Mouse (Mus musculus): ENCODE measurements around the gene Atn1. TPM values are rescaled to one million over a fixed set of nuclear protein-coding genes. Genes with fewer than 3 reads are reported as not detected.

Gene Atn1
- total RNA-seq, 2 experiments from 2014 or later, result 174 to 180 TPM

DNA sequence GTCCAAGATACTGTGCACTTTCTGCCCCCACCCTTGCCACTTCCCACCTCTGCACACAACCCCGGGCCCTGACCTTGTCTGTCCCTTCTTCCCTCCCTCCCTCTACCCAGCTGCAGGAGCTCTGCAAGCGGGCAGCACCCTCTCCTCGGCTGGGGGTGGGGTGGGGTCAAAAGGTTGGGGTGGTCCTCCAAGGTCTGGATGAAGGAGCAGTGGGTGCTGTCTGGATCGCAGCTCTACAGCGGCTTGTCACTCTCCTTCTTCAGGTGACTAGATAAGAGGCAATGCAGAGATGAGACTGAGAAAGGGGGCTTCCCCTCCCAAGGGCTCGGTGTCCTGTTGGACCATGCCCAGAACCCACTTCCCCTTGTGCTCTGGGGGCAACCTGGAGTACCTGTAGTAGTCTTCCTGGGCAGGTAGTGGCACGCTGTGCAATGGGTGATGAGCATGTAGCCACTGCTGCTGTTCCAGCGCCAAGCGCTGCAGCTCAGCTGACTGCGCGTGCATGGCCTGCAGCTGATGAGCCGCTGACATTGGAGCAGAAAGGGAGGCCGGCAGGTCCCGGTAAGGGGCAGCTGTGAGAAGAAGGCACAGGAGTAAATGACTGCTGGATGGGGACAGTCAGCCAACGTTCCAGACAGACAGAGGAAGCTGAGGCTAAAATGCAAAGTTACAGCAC, 13.3 kb downstream of the Atn1 start:
- intact Hi-C loops (cut with DNase I), result no loop called here
- no peak for DNase-seq

- intact Hi-C loops (cut with DNase I), result no loop called here
Observed at GRCm38 (mm10) chr6:124741842-124742241, 14.5 kb downstream of the Atn1 start.

GRCm38 (mm10) chr6:124740888-124741761, 15.2 kb downstream of the Atn1 start, which contains the start of gene Grcc10:
Gene Grcc10, minus strand, starts transcription at chr6:124741374.
- DNase-seq, result peak; percentile 92
- intact Hi-C loops (cut with DNase I), result no loop called here

More at GRCm38 (mm10) chr6:124741842-124742241, 14.5 kb downstream of the Atn1 start:
- DNase-seq, result no peak

DNA sequence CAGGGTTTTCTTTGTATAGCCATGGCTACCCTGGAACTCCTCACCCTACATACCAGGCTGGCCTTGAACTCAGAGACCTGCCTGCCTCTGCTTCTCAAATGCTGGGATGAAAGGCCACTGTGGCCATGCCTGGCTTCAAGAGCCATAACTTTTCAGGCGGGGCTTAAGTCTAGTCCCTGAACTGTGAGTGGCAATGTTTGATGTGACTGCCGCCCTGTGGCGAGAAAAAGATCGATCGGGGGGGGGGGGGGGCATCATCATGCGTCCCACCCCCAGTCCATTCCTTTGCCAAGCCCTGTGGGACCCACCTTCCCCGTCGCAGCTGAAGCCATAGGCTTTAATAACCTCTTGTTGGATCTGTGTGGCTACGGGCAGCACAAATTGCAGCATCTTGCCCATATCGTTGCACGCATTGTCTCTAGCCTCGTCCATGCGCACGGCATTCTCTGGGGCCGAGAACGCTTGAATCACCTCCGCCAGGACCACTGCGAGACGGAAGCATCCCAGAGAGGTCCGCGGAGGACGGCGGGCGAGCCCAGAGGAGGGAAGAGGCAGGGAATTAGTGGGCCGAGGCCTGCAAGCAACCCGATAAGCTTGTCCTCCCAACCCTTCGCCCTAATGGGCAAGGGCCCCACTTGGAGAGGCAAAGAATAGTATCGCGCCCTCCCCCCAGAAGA, 16.0 kb downstream of the Atn1 start:
- intact Hi-C loops (cut with DNase I), result no loop called here
- DNase-seq, result peak; percentile 58

GRCm38 (mm10) chr6:124739231-124739796, 17.0 kb downstream of the Atn1 start:
- intact Hi-C loops (cut with DNase I), result no loop called here
- DNase-seq, result no peak

DNA sequence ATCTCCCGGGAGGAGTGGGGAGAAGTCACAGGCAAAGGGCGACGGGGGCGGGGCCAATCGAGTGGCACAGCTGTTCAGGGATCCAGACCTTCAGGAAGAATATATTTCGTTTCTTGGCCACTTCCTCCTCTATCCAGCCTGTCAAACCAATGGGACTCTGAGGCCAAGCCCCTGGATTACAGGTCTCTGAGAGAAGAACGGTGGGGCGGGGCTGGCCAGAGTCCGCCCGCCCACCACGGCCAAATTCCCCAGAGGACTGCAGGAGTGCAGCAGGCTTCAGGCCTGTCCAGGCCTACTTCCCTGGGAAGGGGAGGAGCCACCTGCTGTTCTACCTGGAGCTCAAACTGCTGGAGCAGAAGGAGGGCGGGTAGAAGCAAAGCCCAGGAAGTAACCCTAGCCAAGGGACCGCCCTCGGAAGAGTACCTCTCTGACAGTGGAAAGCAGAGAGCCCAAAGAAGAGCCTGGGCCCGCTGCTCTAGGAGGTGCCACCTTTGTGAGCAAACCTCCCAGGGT, 17.8 kb downstream of the Atn1 start, which contains the start of gene Ptpn6:
Gene Ptpn6 (minus strand): TSS at position 204 of the 513 bp plus-strand sequence.
- DNase-seq, result no peak
- intact Hi-C loops (cut with DNase I), result no loop called here

DNA sequence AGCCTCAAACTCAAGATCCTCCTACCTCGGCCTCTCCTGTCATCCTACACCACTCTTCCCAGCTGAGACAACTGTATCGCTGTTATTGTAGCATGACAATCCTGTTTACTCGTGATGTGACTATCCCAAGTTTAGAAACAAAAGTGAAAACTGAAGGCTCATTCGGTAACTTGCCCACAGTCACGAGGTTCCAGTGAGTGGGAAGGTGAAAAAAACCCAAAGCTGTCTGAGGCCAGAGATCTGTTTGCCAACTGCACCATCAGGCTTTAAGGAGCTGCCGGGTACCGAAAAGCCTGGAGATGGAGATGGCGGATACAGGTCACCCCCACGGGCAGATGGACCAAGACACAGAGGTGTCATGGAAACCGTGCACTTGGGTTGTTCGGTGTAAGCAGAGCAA, 19.3 kb downstream of the Atn1 start:
- intact Hi-C loops (cut with DNase I), result no loop called here
- no peak for DNase-seq

DNA sequence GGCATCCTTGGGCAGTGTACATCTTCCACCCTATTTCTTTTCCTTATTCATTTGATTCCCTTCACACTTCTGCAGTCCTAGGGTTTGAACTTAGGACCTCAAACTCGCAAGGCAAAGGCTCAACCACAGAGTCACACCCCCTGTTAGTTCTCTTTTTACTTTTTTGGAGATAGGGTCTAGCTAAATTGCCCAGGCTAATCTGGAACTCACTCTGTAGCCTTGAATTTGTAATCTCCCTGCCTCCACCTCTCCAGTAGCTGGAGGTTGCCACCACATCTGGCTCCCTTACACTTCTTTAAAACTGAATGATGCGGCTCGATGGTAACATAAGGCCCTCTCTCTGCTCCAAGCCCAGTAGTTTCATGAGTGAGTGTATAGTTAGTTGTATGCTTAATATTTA, 21.9 kb downstream of the Atn1 start:
- intact Hi-C loops (cut with DNase I), result no loop called here
- no peak for DNase-seq

GRCm38 (mm10) chr6:124732476-124733370, 23.6 kb downstream of the Atn1 start:
- intact Hi-C loops (cut with DNase I), result no loop called here
- no peak for DNase-seq

- no peak for DNase-seq
- intact Hi-C loops (cut with DNase I), result no loop called here
Observed at GRCm38 (mm10) chr6:124731038-124731437, 25.3 kb downstream of the Atn1 start.

DNA sequence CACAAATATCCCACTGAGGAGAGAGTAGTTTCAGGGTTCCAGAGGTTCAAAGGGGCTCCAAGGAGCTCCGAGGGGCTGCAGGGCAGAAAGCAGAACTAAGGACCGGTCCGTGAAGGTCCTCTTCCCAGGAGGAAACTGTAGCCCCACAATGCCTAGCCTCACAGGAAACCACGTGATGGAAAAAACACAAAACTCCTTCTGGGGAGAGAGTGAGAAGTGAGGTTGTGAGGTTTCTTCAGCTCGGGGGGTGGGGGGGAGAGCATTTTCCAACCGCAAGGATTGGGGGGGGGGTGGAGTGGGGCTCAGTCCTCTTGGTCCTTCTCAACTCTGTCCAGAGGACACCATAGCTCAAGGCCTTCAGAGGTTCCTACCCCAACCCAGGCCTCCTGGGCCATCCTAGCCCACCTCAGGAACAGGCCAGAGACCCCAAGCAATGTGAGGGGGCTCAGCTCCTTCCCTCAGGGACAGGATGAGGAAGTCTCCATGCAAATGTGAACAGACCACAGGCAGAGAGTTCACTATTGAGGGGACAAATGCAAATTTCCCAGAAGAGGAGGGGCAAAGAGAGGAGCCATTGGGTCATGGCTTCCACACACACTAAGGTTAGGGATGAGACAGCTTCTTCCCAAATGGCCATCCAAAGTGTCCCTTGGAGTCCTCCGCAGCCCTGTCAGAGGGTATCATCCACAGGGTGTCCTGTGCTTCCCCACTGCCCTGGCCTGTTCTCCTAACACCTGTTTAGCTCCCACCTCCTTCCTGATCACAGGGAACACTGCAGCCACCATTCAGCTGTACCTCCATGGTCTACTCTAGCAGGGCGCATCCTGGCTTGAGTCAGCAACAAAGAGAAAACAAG, 26.2 kb downstream of the Atn1 start:
- intact Hi-C loops (cut with DNase I), result no loop called here
- DNase-seq, result no peak

- intact Hi-C loops (cut with DNase I), result no loop called here
- DNase-seq, result no peak
Observed at GRCm38 (mm10) chr6:124728621-124729020, 27.7 kb downstream of the Atn1 start.

- intact Hi-C loops (cut with DNase I), result no loop called here
- no peak for DNase-seq
Observed at GRCm38 (mm10) chr6:124724472-124724871, 31.9 kb downstream of the Atn1 start.

- no peak for DNase-seq
- intact Hi-C loops (cut with DNase I), result no loop called here
Observed at GRCm38 (mm10) chr6:124723541-124723940, 32.8 kb downstream of the Atn1 start.

DNA sequence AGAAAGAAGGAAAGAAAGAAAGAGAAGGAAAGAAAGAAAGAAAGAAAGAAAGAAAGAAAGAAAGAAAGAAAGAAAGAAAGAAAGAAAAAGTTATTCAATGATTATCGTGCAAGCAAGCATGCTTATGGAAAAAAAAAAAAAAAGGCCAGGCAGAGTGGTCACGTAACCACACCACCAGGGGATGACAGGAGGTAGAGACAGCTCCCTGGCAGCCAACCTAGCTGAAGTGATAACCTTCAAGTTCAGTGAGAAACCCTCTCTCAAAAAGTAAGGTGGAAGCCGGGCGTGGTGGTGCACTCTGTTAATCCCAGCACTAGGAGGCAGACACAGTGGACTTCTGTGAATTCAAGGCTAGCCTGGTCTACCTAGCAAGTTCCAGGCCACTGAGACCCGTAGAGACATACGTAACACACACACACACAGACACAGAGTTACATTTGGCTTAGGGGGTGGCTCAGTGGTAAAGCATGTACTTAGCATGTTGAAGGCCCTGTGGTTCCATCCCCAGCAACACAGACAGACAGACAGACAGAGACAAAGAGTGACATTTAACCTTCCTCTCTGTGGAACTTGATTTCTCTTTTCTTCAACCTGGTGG, 33.3 kb downstream of the Atn1 start:
- intact Hi-C loops (cut with DNase I), result no loop called here
- no peak for DNase-seq

DNA sequence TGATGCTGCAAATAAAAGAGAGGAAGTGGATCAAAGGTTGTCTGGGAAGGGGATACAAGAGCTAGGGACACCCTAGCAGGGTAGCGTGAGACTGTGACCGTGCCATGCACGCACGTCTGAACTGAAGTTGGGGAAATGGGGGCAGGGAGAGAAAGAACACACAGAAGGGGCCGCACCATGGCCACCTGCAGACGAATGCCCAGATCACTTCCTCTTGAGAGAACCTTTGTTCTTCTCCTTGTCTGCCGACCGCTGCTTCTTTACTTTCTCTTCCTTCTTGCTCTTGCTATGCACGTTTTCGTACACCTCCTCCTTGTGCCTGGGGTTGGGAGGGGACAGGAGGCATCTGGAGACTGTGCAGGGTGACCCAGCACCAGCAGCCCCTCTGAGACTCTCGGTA, 35.4 kb downstream of the Atn1 start:
- intact Hi-C loops (cut with DNase I), result no loop called here
- no peak for DNase-seq

GRCm38 (mm10) chr6:124719354-124719978, 36.9 kb downstream of the Atn1 start:
- intact Hi-C loops (cut with DNase I), result no loop called here
- no peak for DNase-seq

DNA sequence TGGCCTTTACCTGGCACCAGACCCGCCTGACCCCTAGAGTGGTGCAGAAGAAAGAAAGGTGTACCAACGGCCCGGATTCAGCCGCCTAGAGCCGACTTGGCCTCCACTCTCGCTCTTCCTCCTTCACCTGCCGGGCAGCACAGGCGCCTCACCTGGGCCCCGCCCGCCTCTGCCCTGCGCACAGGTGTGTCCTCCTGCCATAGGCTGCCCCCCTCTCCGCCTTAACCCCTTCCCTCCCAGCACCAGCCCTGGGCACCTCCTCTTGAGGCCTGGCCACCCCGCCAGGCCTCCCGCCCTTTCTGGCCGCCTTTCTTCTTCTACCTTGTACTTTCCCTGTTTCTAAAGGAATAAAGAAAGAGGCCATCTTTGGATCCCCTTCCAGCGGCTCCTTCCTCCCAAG, 37.6 kb downstream of the Atn1 start:
- DNase-seq, result no peak
- intact Hi-C loops (cut with DNase I), result no loop called here

Measured in left cerebral cortex, postnatal 4 days (tissue).